In genomic region chr5:121547084-121547483, GRCm38 (mm10) we compare ENCODE assay signal across 17 mouse cellular contexts. TPM values are rescaled to one million over a fixed set of nuclear protein-coding genes. Genes with fewer than 3 reads are reported as not detected.
DNase-seq lines count a peak whose midpoint lies in the region; ATAC-seq and TF ChIP-seq lines count a peak whose summit lies in the region.
"Had no signal": no experiment of that assay in that cellular context is flagged by ENCODE, and none has a peak within 500 bp of the region (broad histone marks: within the 10 kb centered on the region; RNA-seq: fewer than 3 reads in every experiment).

No protein-coding gene starts in this region.

- no peak for DNase-seq in kidney, postnatal 0 days (ENCODE audit: low spot score)
- no peak for DNase-seq in kidney, postnatal 25 days
- DNase-seq in liver, embryonic 11.5 days (ENCODE audit: low spot score), result no peak
- no peak for DNase-seq in adrenal gland, adult 2 months
- DNase-seq: heart, adult 11 months had no signal

- peaks cover 28% of the 10 kb centered on the region for H3K36me3 ChIP-seq in erythroblast, embryonic 14.5 days (ENCODE audit: control insufficient read depth)
- no peaks in the 10 kb centered on the region for H3K36me3 ChIP-seq in kidney, postnatal 0 days (ENCODE audit: insufficient read depth, low read length)
- H3K36me3 ChIP-seq in liver, embryonic 11.5 days (ENCODE audit: control insufficient read depth, insufficient read depth, low read length), result no peaks in the 10 kb centered on the region
- H3K36me3 ChIP-seq in myocyte (ENCODE audit: control insufficient read depth, insufficient read depth), result no peaks in the 10 kb centered on the region
- H3K36me3 ChIP-seq: midbrain, embryonic 13.5 days; neural tube, embryonic 15.5 days had no signal

- peaks cover 31% of the 10 kb centered on the region for H3K79me2 ChIP-seq in myocyte (ENCODE audit: control insufficient read depth, insufficient read depth)

- no peak overlapping the region for H3ac ChIP-seq in myocyte (ENCODE audit: control insufficient read depth, insufficient read length)

- peaks cover 58% of the 10 kb centered on the region for H3K4me1 ChIP-seq in erythroblast, embryonic 14.5 days (ENCODE audit: control insufficient read depth)
- peaks cover 7% of the 10 kb centered on the region for H3K4me1 ChIP-seq in kidney, postnatal 0 days (replicated peaks; ENCODE audit: insufficient read depth, low read length)
- peaks cover 16% of the 10 kb centered on the region for H3K4me1 ChIP-seq in liver, embryonic 11.5 days (replicated peaks; ENCODE audit: control insufficient read depth, insufficient read depth, low read length)

- peak overlapping the region; percentile 70 for H3K4me3 ChIP-seq in erythroblast, embryonic 14.5 days (replicated peaks)
- H3K4me3 ChIP-seq in kidney, postnatal 0 days (replicated peaks; ENCODE audit: low read depth, low read length), result no peak overlapping the region
- peak overlapping the region; percentile 80; the same call in 1 of the 2 replicates for H3K4me3 ChIP-seq in liver, embryonic 11.5 days (ENCODE audit: low read depth, low read length)
- H3K4me3 ChIP-seq in myocyte, result peak overlapping the region; percentile 60

- H3K4me2 ChIP-seq in kidney, postnatal 0 days (ENCODE audit: low read length), result peak overlapping the region; percentile 69; the same call in 1 of the 2 replicates
- H3K4me2 ChIP-seq in liver, embryonic 11.5 days, result peak overlapping the region; percentile 72
- H3K4me2 ChIP-seq in myocyte (ENCODE audit: low read depth), result no peak overlapping the region

- H3K9ac ChIP-seq in kidney, postnatal 0 days (ENCODE audit: low read depth, low read length), result no peak overlapping the region
- H3K9ac ChIP-seq in liver, embryonic 11.5 days (ENCODE audit: low read depth, low read length), result no peak overlapping the region; the same call in 1 of the 2 replicates

- peaks cover 2% of the 10 kb centered on the region; the same call in 1 of the 2 replicates for H3K9me3 ChIP-seq in erythroblast, embryonic 14.5 days (ENCODE audit: control insufficient read depth, low read length)
- no peaks in the 10 kb centered on the region for H3K9me3 ChIP-seq in kidney, postnatal 0 days (replicated peaks; ENCODE audit: low read length)
- no peaks in the 10 kb centered on the region; the same call in 1 of the 2 replicates for H3K9me3 ChIP-seq in liver, embryonic 11.5 days (ENCODE audit: control insufficient read depth, low read length)
- H3K9me3 ChIP-seq: midbrain, embryonic 13.5 days; neural tube, embryonic 15.5 days had no signal

- WGBS in kidney, postnatal 0 days, result 88% methylated on average over 3 of the region's 3 CpGs
- 74% methylated on average over 3 of the region's 3 CpGs for WGBS in liver, embryonic 11.5 days

- no peak overlapping the region for H3K27ac ChIP-seq in kidney, postnatal 0 days
- peak overlapping the region; percentile 85 for H3K27ac ChIP-seq in liver, embryonic 11.5 days (ENCODE audit: low read depth, low read length)
- H3K27ac ChIP-seq: midbrain, embryonic 13.5 days; neural tube, embryonic 15.5 days had no signal

- no peak for TF ChIP-seq POLR2A in myocyte (IDR thresholded peaks at IDR 0.05; ENCODE audit: insufficient read length, low read depth)

- TF ChIP-seq CTCF in kidney, postnatal 0 days (IDR thresholded peaks at IDR 0.05; ENCODE audit: low read depth), result no peak

- no peaks in the 10 kb centered on the region for H3K27me3 ChIP-seq in erythroblast, embryonic 14.5 days (ENCODE audit: control insufficient read depth)
- no peaks in the 10 kb centered on the region for H3K27me3 ChIP-seq in kidney, postnatal 0 days (ENCODE audit: insufficient read depth, low read length)
- no peaks in the 10 kb centered on the region for H3K27me3 ChIP-seq in liver, embryonic 11.5 days (replicated peaks; ENCODE audit: control insufficient read depth, insufficient read depth, low read length)
- H3K27me3 ChIP-seq in myocyte (ENCODE audit: control insufficient read depth, insufficient read depth, insufficient read length), result no peaks in the 10 kb centered on the region
- H3K27me3 ChIP-seq: midbrain, embryonic 13.5 days; neural tube, embryonic 15.5 days had no signal

- ATAC-seq in erythroblast, adult 5-6 weeks (replicated peaks; ENCODE audit: low FRiP score, poor library complexity, severe bottlenecking), result no peak
- ATAC-seq in kidney, postnatal 0 days (replicated peaks; ENCODE audit: low FRiP score, low read depth), result no peak
- 0 out of 2 replicates have a peak, but pooled peaks have one; percentile 42 for ATAC-seq in liver, embryonic 11.5 days (replicated peaks; ENCODE audit: low FRiP score)
- ATAC-seq: forebrain, postnatal 0 days had no signal

TF ChIP-seq in myocyte, 11 proteins besides CTCF, POLR2A, EP300 and RAD21:
- TF ChIP-seq TCF12 (IDR thresholded peaks at IDR 0.05; ENCODE audit: insufficient read depth, poor library complexity, severe bottlenecking) (no peak), POLR2AphosphoS2 (IDR thresholded peaks at IDR 0.05; ENCODE audit: insufficient read length, low read depth) (no peak), SRF (IDR thresholded peaks at IDR 0.05; ENCODE audit: control insufficient read depth, insufficient read length, low read depth) (no peak), MYOD1 (IDR thresholded peaks at IDR 0.05; ENCODE audit: control insufficient read depth in 1 of 3, insufficient read length in 2 of 3, low read depth in 2 of 3) (no peak), TCF3 (IDR thresholded peaks at IDR 0.05; ENCODE audit: insufficient read length, low read depth) (no peak), CEBPB (IDR thresholded peaks at IDR 0.05; ENCODE audit: insufficient read depth, poor library complexity, severe bottlenecking) (no peak), E2F4 (IDR thresholded peaks at IDR 0.05; ENCODE audit: insufficient read depth) (no peak), REST (IDR thresholded peaks at IDR 0.05; ENCODE audit: insufficient read depth, insufficient read length) (no peak), MYOG (IDR thresholded peaks at IDR 0.05; ENCODE audit: control insufficient read depth in 1 of 3, insufficient read depth in 1 of 3, insufficient read length in 2 of 3, low read depth in 2 of 3) (no peak), MAX (IDR thresholded peaks at IDR 0.05; ENCODE audit: low read depth) (no peak), USF1 (IDR thresholded peaks at IDR 0.05; ENCODE audit: low read depth) (no peak)

RNA-seq across cellular contexts. Expression of gene Mapkapk5, which starts 1.4 kb away (rescaled TPM):
- polyA plus RNA-seq in erythroblast, embryonic 14.5 days (2012), result 7.0 and 9.2 TPM in 2 replicates
- 51.0 and 70.3 TPM in 2 replicates for total RNA-seq in erythroblast, adult 5-6 weeks (2015; ENCODE audit: low replicate concordance)
- total RNA-seq in erythroblast, adult 5-6 weeks (2017; ENCODE audit: low replicate concordance), result 36.1 and 43.6 TPM in 2 replicates
- 35.5 and 40.2 TPM in 2 replicates for polyA plus RNA-seq in kidney, postnatal 0 days (2015; fragmentation: Nextera tagmentation; extraction: Ambion mirVana)
- polyA plus RNA-seq in liver, embryonic 11.5 days (2014; fragmentation: Nextera tagmentation; extraction: Ambion mirVana), result 59.8 and 65.3 TPM in 2 replicates
- 100 TPM for polyA plus RNA-seq in myocyte (2012; fragmentation: generic; extraction: Trizol)
- total RNA-seq in adrenal gland, adult 2 months (2021), result 10 to 100 TPM; 63.5 to 96.5 TPM
- polyA plus RNA-seq in adrenal gland, adult 2 months (2012; rRNA removed), result 18.9 and 20.1 TPM in 2 replicates

RNA-seq across cellular contexts. Expression of gene Adam1a, which starts 1.8 kb away (rescaled TPM):
- polyA plus RNA-seq in erythroblast, embryonic 14.5 days (2012), result 0.01 and 0.02 TPM in 2 replicates
- 0.38 and 1.3 TPM in 2 replicates for total RNA-seq in erythroblast, adult 5-6 weeks (2015; ENCODE audit: low replicate concordance)
- 0.85 and 1.4 TPM in 2 replicates for total RNA-seq in erythroblast, adult 5-6 weeks (2017; ENCODE audit: low replicate concordance)
- polyA plus RNA-seq in kidney, postnatal 0 days (2015; fragmentation: Nextera tagmentation; extraction: Ambion mirVana), result 0.72 and 1.0 TPM in 2 replicates
- polyA plus RNA-seq in liver, embryonic 11.5 days (2014; fragmentation: Nextera tagmentation; extraction: Ambion mirVana), result 1.2 TPM in 2 replicates
- 0.77 TPM for polyA plus RNA-seq in myocyte (2012; fragmentation: generic; extraction: Trizol)
- 1 to 10 TPM; 3.5 to 4.2 TPM for total RNA-seq in adrenal gland, adult 2 months (2021)
- polyA plus RNA-seq in adrenal gland, adult 2 months (2012; rRNA removed), result 4.6 TPM in 2 replicates

RNA-seq across cellular contexts. Expression of gene Gm42878, which starts 1.8 kb away (rescaled TPM):
- polyA plus RNA-seq in erythroblast, embryonic 14.5 days (2012), result 0.01 TPM in 1 of 2 replicates, not detected in the other
- total RNA-seq in erythroblast, adult 5-6 weeks (2015; ENCODE audit: low replicate concordance), result not detected in 2 replicates
- total RNA-seq in erythroblast, adult 5-6 weeks (2017; ENCODE audit: low replicate concordance), result 0.60 TPM in 1 of 2 replicates, not detected in the other
- 0.32 TPM in 1 of 2 replicates, not detected in the other for polyA plus RNA-seq in kidney, postnatal 0 days (2015; fragmentation: Nextera tagmentation; extraction: Ambion mirVana)
- not detected in 2 replicates for polyA plus RNA-seq in liver, embryonic 11.5 days (2014; fragmentation: Nextera tagmentation; extraction: Ambion mirVana)
- polyA plus RNA-seq in myocyte (2012; fragmentation: generic; extraction: Trizol), result 0.13 TPM
- not detected for total RNA-seq in adrenal gland, adult 2 months (2021)
- polyA plus RNA-seq in adrenal gland, adult 2 months (2012; rRNA removed), result not detected in 2 replicates
- total RNA-seq: adrenal gland, postnatal 25 days; left cerebral cortex, postnatal 14 days had no signal
- polyA plus RNA-seq: forebrain, postnatal 0 days; heart, postnatal 0 days; hindbrain, embryonic 16.5 days; liver, adult 2 months; midbrain, embryonic 13.5 days; neural tube, embryonic 15.5 days had no signal

RNA-seq across cellular contexts. Expression of gene Adam1b, which starts 43.8 kb away (rescaled TPM):
- 0.03 TPM in 1 of 2 replicates, not detected in the other for polyA plus RNA-seq in erythroblast, embryonic 14.5 days (2012)
- not detected in 2 replicates for total RNA-seq in erythroblast, adult 5-6 weeks (2015; ENCODE audit: low replicate concordance)
- total RNA-seq in erythroblast, adult 5-6 weeks (2017; ENCODE audit: low replicate concordance), result not detected in 2 replicates
- polyA plus RNA-seq in kidney, postnatal 0 days (2015; fragmentation: Nextera tagmentation; extraction: Ambion mirVana), result 0.12 and 0.28 TPM in 2 replicates
- not detected in 2 replicates for polyA plus RNA-seq in liver, embryonic 11.5 days (2014; fragmentation: Nextera tagmentation; extraction: Ambion mirVana)
- 0.02 TPM for polyA plus RNA-seq in myocyte (2012; fragmentation: generic; extraction: Trizol)
- not detected for total RNA-seq in adrenal gland, adult 2 months (2021)
- not detected in 2 replicates for polyA plus RNA-seq in adrenal gland, adult 2 months (2012; rRNA removed)
- total RNA-seq: adrenal gland, postnatal 25 days; forebrain, postnatal 0 days; gastrocnemius, adult 8-10 months; left cerebral cortex, postnatal 14 days; liver, adult 2 months had no signal
- polyA plus RNA-seq: forebrain, postnatal 0 days; hindbrain, embryonic 16.5 days; liver, adult 2 months; midbrain, embryonic 13.5 days; neural tube, embryonic 15.5 days had no signal

RNA-seq across cellular contexts. Expression of gene Aldh2, which starts 46.5 kb away (rescaled TPM):
- polyA plus RNA-seq in erythroblast, embryonic 14.5 days (2012), result 11.0 and 12.8 TPM in 2 replicates
- total RNA-seq in erythroblast, adult 5-6 weeks (2015; ENCODE audit: low replicate concordance), result 28.2 and 58.1 TPM in 2 replicates
- 96.6 and 99.4 TPM in 2 replicates for total RNA-seq in erythroblast, adult 5-6 weeks (2017; ENCODE audit: low replicate concordance)
- polyA plus RNA-seq in kidney, postnatal 0 days (2015; fragmentation: Nextera tagmentation; extraction: Ambion mirVana), result 203 and 226 TPM in 2 replicates
- 88.7 and 97.3 TPM in 2 replicates for polyA plus RNA-seq in liver, embryonic 11.5 days (2014; fragmentation: Nextera tagmentation; extraction: Ambion mirVana)
- 210 TPM for polyA plus RNA-seq in myocyte (2012; fragmentation: generic; extraction: Trizol)
- total RNA-seq in adrenal gland, adult 2 months (2021), result 1,000 to 10,000 TPM; 1,066 to 2,347 TPM
- polyA plus RNA-seq in adrenal gland, adult 2 months (2012; rRNA removed), result 3,430 and 6,143 TPM in 2 replicates
